ENCODE assay signal across 25 mouse cellular contexts in the genomic region with DNA sequence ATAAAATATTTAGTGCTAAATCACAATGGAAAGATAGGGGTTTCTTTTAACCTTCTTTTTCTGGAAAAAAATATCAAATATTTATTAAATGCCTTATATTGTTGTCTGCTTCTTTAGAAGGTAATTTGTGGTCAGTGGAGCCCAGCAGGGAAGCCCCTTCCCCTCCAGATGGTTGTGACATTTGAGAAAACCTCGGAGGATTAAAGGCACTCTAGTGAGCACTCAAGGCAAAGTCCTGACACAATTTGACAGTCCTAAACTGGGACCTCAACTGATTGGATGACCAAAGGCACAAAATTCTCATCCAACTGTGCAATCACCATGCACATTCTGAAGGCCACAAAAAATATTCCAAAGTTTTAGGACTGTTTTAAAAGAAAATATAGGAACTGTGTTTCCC.
"Had no signal": no experiment of that assay in that cellular context is flagged by ENCODE, and none has a peak within 500 bp of the region (broad histone marks: within the 10 kb centered on the region; RNA-seq: fewer than 3 reads in every experiment).

No protein-coding gene starts in this region.

- ATAC-seq: hindbrain, embryonic 16.5 days; inflammation-experienced regulatory T-cells, adult 6 months; intestine, embryonic 15.5 days; intestine, postnatal 0 days; liver, embryonic 12.5 days had no signal

- H3K9me3 ChIP-seq: heart, embryonic 10.5 days; heart, embryonic 12.5 days; hindbrain, embryonic 10.5 days; hindbrain, embryonic 12.5 days; intestine, embryonic 15.5 days; limb, embryonic 13.5 days; limb, embryonic 15.5 days; liver, embryonic 12.5 days had no signal

- H3K27ac ChIP-seq: heart, embryonic 10.5 days; hindbrain, embryonic 10.5 days; hindbrain, embryonic 12.5 days; hindbrain, embryonic 14.5 days; intestine, embryonic 15.5 days; limb, embryonic 13.5 days; limb, embryonic 15.5 days; liver, embryonic 12.5 days; liver, embryonic 14.5 days had no signal

- H3K27me3 ChIP-seq: heart, embryonic 12.5 days; hindbrain, embryonic 12.5 days; intestine, embryonic 15.5 days; limb, embryonic 13.5 days; limb, embryonic 15.5 days; liver, embryonic 12.5 days had no signal

- H3K4me3 ChIP-seq: heart, embryonic 10.5 days; heart, embryonic 12.5 days; hindbrain, embryonic 10.5 days; hindbrain, embryonic 12.5 days; intestine, embryonic 15.5 days; limb, embryonic 13.5 days; limb, embryonic 15.5 days; liver, embryonic 12.5 days had no signal

- H3K9ac ChIP-seq: heart, embryonic 12.5 days; hindbrain, embryonic 12.5 days; hindbrain, embryonic 14.5 days; intestine, embryonic 15.5 days; limb, embryonic 13.5 days; limb, embryonic 15.5 days; liver, embryonic 12.5 days; liver, embryonic 14.5 days had no signal

- H3K4me2 ChIP-seq: heart, embryonic 12.5 days; hindbrain, embryonic 12.5 days; hindbrain, embryonic 14.5 days; intestine, embryonic 15.5 days; limb, embryonic 13.5 days; limb, embryonic 15.5 days; liver, embryonic 12.5 days had no signal

- H3K4me1 ChIP-seq: heart, embryonic 10.5 days; intestine, embryonic 15.5 days; limb, embryonic 13.5 days; limb, embryonic 15.5 days; liver, embryonic 12.5 days had no signal

- DNase-seq: gastrocnemius, postnatal 10 days; gastrocnemius, postnatal 25 days; heart, adult 18-20 months; heart, postnatal 10 days; heart, postnatal 4 days; kidney, adult 18-20 months; kidney, adult 8-10 months; kidney, postnatal 14 days; kidney, postnatal 36 days; layer of hippocampus, adult 9-11 months; layer of hippocampus, postnatal 36 days; left cerebral cortex, postnatal 4 days had no signal

- H3K36me3 ChIP-seq: heart, embryonic 10.5 days; heart, embryonic 12.5 days; hindbrain, embryonic 10.5 days; hindbrain, embryonic 12.5 days; intestine, embryonic 15.5 days; limb, embryonic 13.5 days; limb, embryonic 15.5 days; liver, embryonic 12.5 days had no signal
